Mouse (Mus musculus) MEL-GATA-1-ER (cell line): ENCODE measurements around the gene Dnase1l3.

ENCODE experiments used
- DNase-seq: peaks from one replicate; pipeline ENCODE4 v3.0.0-alpha.2; 2012; ENCODE audit warnings: low read depth; ENCODE audit errors: extremely low read depth

The Dnase1l3 gene

GRCm38 (mm10) chr14:7938809-7939784 is 55.3 kb downstream of the Dnase1l3 start:
- DNase-seq, result no peak

DNA sequence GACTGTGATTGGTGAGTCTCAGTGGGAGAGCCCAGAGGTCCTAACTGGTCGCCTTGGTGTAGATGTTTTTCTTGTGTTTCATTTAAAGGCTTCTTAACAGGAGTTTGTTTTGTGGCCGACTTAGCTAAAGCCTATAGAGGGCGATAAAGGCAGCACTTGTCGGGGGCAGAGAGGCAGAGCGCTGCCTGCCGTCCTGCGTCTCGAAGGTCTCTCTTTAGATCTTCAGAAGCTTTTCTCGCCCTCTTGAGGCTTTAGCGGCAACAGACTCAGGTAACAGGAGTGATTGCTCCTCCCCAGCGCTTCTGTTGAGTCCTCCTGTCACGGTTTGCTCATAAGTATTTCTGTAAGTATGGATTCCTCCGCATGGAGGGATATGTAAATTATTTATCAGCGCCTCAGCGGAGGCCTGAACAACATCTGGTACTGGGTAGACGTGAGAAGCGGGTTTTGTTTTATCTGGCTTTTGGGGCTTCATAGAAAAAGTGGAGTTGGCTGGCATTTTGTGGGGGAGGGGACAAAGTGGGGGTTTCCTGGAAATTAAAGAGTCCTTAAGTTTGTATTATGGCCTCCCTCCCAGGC is 57.2 kb downstream of the Dnase1l3 start:
- DNase-seq, result no peak

DNA sequence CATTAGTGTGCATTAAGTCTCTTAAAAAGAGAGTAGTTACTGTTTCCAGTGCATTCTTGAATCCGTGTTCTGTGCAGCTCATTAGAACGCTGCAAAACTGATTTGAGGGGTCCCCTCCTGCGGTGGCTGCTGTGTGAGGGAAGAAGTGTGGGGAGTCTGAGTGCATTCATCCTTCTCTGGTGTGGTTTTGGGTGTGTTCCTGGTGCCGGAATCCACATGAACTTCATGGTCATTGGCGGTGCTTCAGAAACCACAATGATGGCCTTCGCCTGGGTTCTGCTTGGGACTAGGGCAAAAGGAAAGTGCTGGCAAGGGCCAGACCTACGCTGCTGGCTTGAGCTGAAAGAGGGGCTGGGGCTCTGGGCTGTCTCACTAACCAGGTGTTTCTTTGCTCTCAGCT is 60.2 kb downstream of the Dnase1l3 start:
- no peak for DNase-seq

DNA sequence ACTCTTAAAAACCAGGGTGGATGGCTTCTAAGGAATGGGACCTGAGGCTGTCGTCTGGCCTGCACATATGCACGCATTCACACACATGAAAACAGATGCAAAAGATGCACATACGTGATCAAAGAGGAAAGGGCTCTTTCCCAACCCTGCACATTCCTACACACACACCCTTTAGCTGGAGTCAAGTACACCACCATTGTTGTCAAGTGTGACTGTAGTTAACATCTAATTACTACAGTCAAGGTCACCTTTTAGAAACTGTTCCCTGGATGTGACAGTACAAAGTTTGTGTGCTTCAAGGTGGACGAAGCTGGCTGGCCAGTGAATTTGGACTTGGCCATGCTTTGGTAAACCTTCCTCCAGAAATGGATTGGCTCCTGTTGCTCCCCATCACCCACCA is 62.2 kb downstream of the Dnase1l3 start:
- no peak for DNase-seq

GRCm38 (mm10) chr14:7929029-7929428 is 65.3 kb downstream of the Dnase1l3 start:
- no peak for DNase-seq

DNA sequence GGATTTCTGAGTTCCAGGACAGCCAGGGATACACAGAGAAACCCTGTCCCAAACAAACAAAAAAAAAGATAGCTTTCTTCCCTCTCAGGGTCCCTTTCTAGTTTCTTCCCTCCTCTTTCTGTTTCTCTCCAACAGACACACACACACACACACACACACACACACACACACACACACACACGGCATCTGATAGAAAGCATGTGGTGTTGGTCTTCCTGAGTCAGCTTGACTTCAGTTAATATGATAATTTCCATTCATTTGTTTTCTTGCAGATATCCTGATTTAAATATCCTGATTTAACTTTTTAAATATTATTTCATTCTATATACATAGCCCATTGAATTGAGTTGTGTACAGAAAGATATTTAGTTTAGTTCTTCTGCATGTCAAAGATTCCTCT is 66.0 kb downstream of the Dnase1l3 start:
- DNase-seq, result no peak

GRCm38 (mm10) chr14:7923635-7924034 is 70.7 kb downstream of the Dnase1l3 start:
- no peak for DNase-seq

DNA sequence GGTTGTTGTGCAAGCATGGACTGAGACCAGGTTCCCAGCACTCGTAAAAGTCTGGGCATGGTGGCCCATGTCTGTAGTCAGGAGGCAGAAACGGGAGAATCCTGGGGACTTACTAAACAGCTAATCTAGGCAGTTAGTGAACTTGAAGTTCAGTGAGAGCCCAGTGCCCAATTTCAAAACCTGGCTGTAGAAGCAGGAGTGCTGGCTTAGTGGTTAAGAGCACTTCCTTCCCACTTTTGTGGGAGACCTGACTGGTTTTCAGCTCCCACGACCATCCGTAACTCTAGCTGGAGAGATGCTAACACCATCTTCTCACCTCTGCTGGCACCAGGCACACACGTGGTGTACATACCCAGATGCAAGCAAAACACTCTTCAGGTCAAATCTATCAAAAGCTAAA is 72.9 kb downstream of the Dnase1l3 start:
- DNase-seq, result no peak

GRCm38 (mm10) chr14:7919921-7920320 is 74.5 kb downstream of the Dnase1l3 start:
- DNase-seq, result no peak

- no peak for DNase-seq
These were observed 75.1 kb downstream of the Dnase1l3 start for GRCm38 (mm10) chr14:7919309-7919708.

GRCm38 (mm10) chr14:7918150-7918991 is 76.0 kb downstream of the Dnase1l3 start:
- no peak for DNase-seq
